ENCODE assay signal across 21 mouse cellular contexts in genomic region chr10:41608485-41608884, GRCm38 (mm10).
DNase-seq lines count a peak whose midpoint lies in the region; ATAC-seq lines count a peak whose summit lies in the region.
"Had no signal": no experiment of that assay in that cellular context is flagged by ENCODE, and none has a peak within 500 bp of the region (broad histone marks: within the 10 kb centered on the region; RNA-seq: fewer than 3 reads in every experiment).

No protein-coding gene starts in this region.

- no peaks in the 10 kb centered on the region for H3K27me3 ChIP-seq in liver, embryonic 12.5 days (replicated peaks)
- H3K27me3 ChIP-seq: embryonic facial prominence, embryonic 12.5 days; forebrain, embryonic 13.5 days; forebrain, embryonic 15.5 days; Patski had no signal

- no peak overlapping the region for H3K4me2 ChIP-seq in liver, embryonic 12.5 days
- H3K4me2 ChIP-seq: embryonic facial prominence, embryonic 12.5 days; forebrain, embryonic 13.5 days; forebrain, embryonic 15.5 days had no signal

- H3K4me3 ChIP-seq in liver, embryonic 12.5 days, result no peak overlapping the region
- H3K4me3 ChIP-seq: embryonic facial prominence, embryonic 10.5 days; embryonic facial prominence, embryonic 12.5 days; forebrain, embryonic 13.5 days; forebrain, embryonic 15.5 days had no signal

- no peaks in the 10 kb centered on the region for H3K9me3 ChIP-seq in liver, embryonic 12.5 days (replicated peaks)
- H3K9me3 ChIP-seq: embryonic facial prominence, embryonic 10.5 days; embryonic facial prominence, embryonic 12.5 days; forebrain, embryonic 13.5 days; forebrain, embryonic 15.5 days; G1E had no signal

- H3K27ac ChIP-seq in liver, embryonic 12.5 days, result no peak overlapping the region
- H3K27ac ChIP-seq: embryonic facial prominence, embryonic 10.5 days; embryonic facial prominence, embryonic 12.5 days; forebrain, embryonic 13.5 days; forebrain, embryonic 15.5 days had no signal

- 0 out of 2 replicates have a peak, but pooled peaks cover 6% of the 10 kb centered on the region for H3K4me1 ChIP-seq in liver, embryonic 12.5 days
- H3K4me1 ChIP-seq: embryonic facial prominence, embryonic 12.5 days; forebrain, embryonic 13.5 days; forebrain, embryonic 15.5 days had no signal

- DNase-seq in ES-CJ7 (ENCODE audit: low read depth, low spot score), result peak; percentile 49
- peak; percentile 42 for DNase-seq in R1 (ENCODE audit: low read depth, low spot score)
- DNase-seq in lung, postnatal 10 days, result no peak
- no peak for DNase-seq in layer of hippocampus, postnatal 10 days (ENCODE audit: low spot score in 2 of 2)
- DNase-seq: adrenal gland, adult 8-10 months; adrenal gland, postnatal 14 days; adrenal gland, postnatal 36 days; cerebellum, adult 11-12 months; cerebellum, adult 2 months; cerebellum, adult 9-10 months; cerebellum, postnatal 10 days; cerebellum, postnatal 25 days; forebrain, postnatal 0 days had no signal

- WGBS in liver, embryonic 12.5 days (ENCODE audit: insufficient replicate concordance), result 58% methylated on average over 3 of the region's 3 CpGs

- no peak for ATAC-seq in liver, embryonic 12.5 days
- ATAC-seq: activated CD4-positive, CD25-positive, alpha-beta regulatory T cell, adult 4 months; forebrain, embryonic 13.5 days; forebrain, embryonic 15.5 days; forebrain, postnatal 0 days; Patski had no signal

- no peak overlapping the region for H3K9ac ChIP-seq in liver, embryonic 12.5 days
- H3K9ac ChIP-seq: embryonic facial prominence, embryonic 12.5 days; forebrain, embryonic 13.5 days; forebrain, embryonic 15.5 days; forebrain, postnatal 0 days had no signal

- H3K36me3 ChIP-seq in liver, embryonic 12.5 days, result no peaks in the 10 kb centered on the region
- H3K36me3 ChIP-seq: embryonic facial prominence, embryonic 10.5 days; embryonic facial prominence, embryonic 12.5 days; forebrain, embryonic 15.5 days; G1E had no signal

Comparison
In these comparisons a context has a peak if more than half of its experiments do, and no peak if none do; other contexts are left out.
1. DNase-seq: peak in ES-CJ7 (single experiment) and R1 (single experiment); none in lung, postnatal 10 days (single experiment) and layer of hippocampus, postnatal 10 days (0 of 2).